26 mouse cellular contexts compared by ENCODE assay signal in genomic region chr16:44035221-44035620, GRCm38 (mm10). TPM values are rescaled to one million over a fixed set of nuclear protein-coding genes. Genes with fewer than 3 reads are reported as not detected.
DNase-seq lines count a peak whose midpoint lies in the region; ATAC-seq and TF ChIP-seq lines count a peak whose summit lies in the region.
"Had no signal": no experiment of that assay in that cellular context is flagged by ENCODE, and none has a peak within 500 bp of the region (broad histone marks: within the 10 kb centered on the region; RNA-seq: fewer than 3 reads in every experiment).

No protein-coding gene starts in this region.

- no peak for TF ChIP-seq POLR2A in thymus, adult 2 months (IDR thresholded peaks at IDR 0.05; ENCODE audit: control insufficient read depth, extremely low read depth, insufficient read depth, low read length, poor library complexity)

- no peaks in the 10 kb centered on the region for H3K9me3 ChIP-seq in embryonic facial prominence, embryonic 11.5 days (replicated peaks; ENCODE audit: control insufficient read depth, low read length)
- no peaks in the 10 kb centered on the region; the same call in 1 of the 2 replicates for H3K9me3 ChIP-seq in embryonic facial prominence, embryonic 10.5 days
- H3K9me3 ChIP-seq: embryonic facial prominence, embryonic 12.5 days; G1E had no signal

- no peak for TF ChIP-seq CTCF in thymus, adult 2 months (IDR thresholded peaks at IDR 0.05; ENCODE audit: borderline replicate concordance, control insufficient read depth, extremely low read depth, insufficient read depth, low read length, poor library complexity)

- no peaks in the 10 kb centered on the region for H3K4me1 ChIP-seq in embryonic facial prominence, embryonic 11.5 days (ENCODE audit: control insufficient read depth, insufficient read depth, low read length)
- H3K4me1 ChIP-seq in embryonic facial prominence, embryonic 10.5 days: peaks cover 6% of the 10 kb centered on the region
- H3K4me1 ChIP-seq in thymus, adult 2 months (replicated peaks; ENCODE audit: control insufficient read depth, insufficient read depth, low read length): no peaks in the 10 kb centered on the region
- H3K4me1 ChIP-seq: embryonic facial prominence, embryonic 12.5 days; forebrain, embryonic 12.5 days had no signal

- H3K27ac ChIP-seq in embryonic facial prominence, embryonic 11.5 days (replicated peaks; ENCODE audit: low read depth, low read length): no peak overlapping the region; the same call in 1 of the 2 replicates
- H3K27ac ChIP-seq in embryonic facial prominence, embryonic 10.5 days (replicated peaks): no peak overlapping the region
- H3K27ac ChIP-seq in thymus, adult 2 months (ENCODE audit: control insufficient read depth, insufficient read depth, low read length): no peak overlapping the region
- H3K27ac ChIP-seq: embryonic facial prominence, embryonic 12.5 days; forebrain, embryonic 12.5 days had no signal

- no peak overlapping the region for H3K4me2 ChIP-seq in embryonic facial prominence, embryonic 11.5 days (ENCODE audit: low read depth, low read length)
- H3K4me2 ChIP-seq: embryonic facial prominence, embryonic 12.5 days; forebrain, embryonic 12.5 days had no signal

- ATAC-seq in embryonic facial prominence, embryonic 11.5 days (replicated peaks; ENCODE audit: insufficient number of reproducible peaks, low FRiP score, low TSS enrichment, low read depth): no peak
- ATAC-seq: activated CD4-positive, CD25-positive, alpha-beta regulatory T cell, adult 4 months; CD4-positive, CD25-positive, alpha-beta regulatory T cell, adult 4 months; forebrain, embryonic 14.5 days; forebrain, embryonic 16.5 days; Patski had no signal

- H3K27me3 ChIP-seq in embryonic facial prominence, embryonic 11.5 days (ENCODE audit: control insufficient read depth, insufficient read depth, low read length): no peaks in the 10 kb centered on the region
- no peaks in the 10 kb centered on the region for H3K27me3 ChIP-seq in embryonic facial prominence, embryonic 10.5 days (replicated peaks; ENCODE audit: low read depth, poor library complexity, severe bottlenecking)
- H3K27me3 ChIP-seq in thymus, adult 2 months (ENCODE audit: control insufficient read depth, insufficient read depth, low read length): no peaks in the 10 kb centered on the region
- H3K27me3 ChIP-seq: CH12.LX; embryonic facial prominence, embryonic 12.5 days; forebrain, embryonic 12.5 days; Patski had no signal

- WGBS in embryonic facial prominence, embryonic 11.5 days: 75% methylated on average over 3 of the region's 3 CpGs
- 72% methylated on average over 3 of the region's 3 CpGs for WGBS in embryonic facial prominence, embryonic 10.5 days
- 60% methylated on average over 3 of the region's 3 CpGs for WGBS in thymus, adult 2 months

- H3K36me3 ChIP-seq in embryonic facial prominence, embryonic 11.5 days (replicated peaks; ENCODE audit: control insufficient read depth, insufficient read depth, low read depth, low read length): no peaks in the 10 kb centered on the region; the same call in 1 of the 2 replicates
- H3K36me3 ChIP-seq in embryonic facial prominence, embryonic 10.5 days (replicated peaks): no peaks in the 10 kb centered on the region
- H3K36me3 ChIP-seq in thymus, adult 2 months (ENCODE audit: control insufficient read depth, insufficient read depth, low read length): no peaks in the 10 kb centered on the region
- H3K36me3 ChIP-seq: embryonic facial prominence, embryonic 12.5 days; forebrain, embryonic 12.5 days; G1E had no signal

- no peak overlapping the region for H3K9ac ChIP-seq in embryonic facial prominence, embryonic 11.5 days (replicated peaks; ENCODE audit: low read length)
- H3K9ac ChIP-seq: embryonic facial prominence, embryonic 12.5 days; forebrain, embryonic 12.5 days had no signal

- no peak overlapping the region for H3K4me3 ChIP-seq in embryonic facial prominence, embryonic 11.5 days (ENCODE audit: low read depth, low read length)
- no peak overlapping the region for H3K4me3 ChIP-seq in embryonic facial prominence, embryonic 10.5 days
- no peak overlapping the region for H3K4me3 ChIP-seq in thymus, adult 2 months (ENCODE audit: control insufficient read depth, insufficient read depth, low read length)
- H3K4me3 ChIP-seq: embryonic facial prominence, embryonic 12.5 days; forebrain, embryonic 12.5 days had no signal

- peak; percentile 8 for DNase-seq in embryonic facial prominence, embryonic 11.5 days (ENCODE audit: low spot score)
- DNase-seq in embryonic facial prominence, embryonic 10.5 days (ENCODE audit: low spot score): no peak
- peak; percentile 60 for DNase-seq in heart, adult 11 months
- DNase-seq in heart, adult 18-20 months: no peak
- peak; percentile 10 for DNase-seq in thymus, postnatal 0 days (ENCODE audit: low spot score)
- DNase-seq in thymus, adult 2 months: no peak
- peak; percentile 25 for DNase-seq in thymus, postnatal 4 days
- no peak for DNase-seq in thymus, adult 18-20 months
- DNase-seq: adrenal gland, adult 8-10 months; adrenal gland, postnatal 14 days; adrenal gland, postnatal 36 days; B cell, adult 2 months; cerebellum, adult 11-12 months; cerebellum, adult 2 months; cerebellum, adult 9-10 months; cerebellum, postnatal 10 days; cerebellum, postnatal 25 days had no signal

RNA-seq across cellular contexts. Expression of gene Gramd1c, which starts 27.9 kb away (rescaled TPM):
- polyA plus RNA-seq in embryonic facial prominence, embryonic 11.5 days (2014; fragmentation: Nextera tagmentation; extraction: Ambion mirVana): 4.9 and 5.0 TPM in 2 replicates
- polyA plus RNA-seq in embryonic facial prominence, embryonic 10.5 days (2016; fragmentation: Nextera tagmentation; extraction: Ambion mirVana): 3.3 and 3.8 TPM in 2 replicates
- total RNA-seq in heart, adult 18-20 months (2021): under 1 TPM; 0.30 to 0.69 TPM
- polyA plus RNA-seq in thymus, postnatal 0 days (2015; fragmentation: Nextera tagmentation; extraction: Ambion mirVana): 2.7 and 3.2 TPM in 2 replicates
- polyA plus RNA-seq in thymus, adult 2 months (2012; rRNA removed): 0.38 and 0.62 TPM in 2 replicates

RNA-seq across cellular contexts. Expression of gene Zdhhc23, which starts 55.6 kb away (rescaled TPM):
- 0.33 and 0.38 TPM in 2 replicates for polyA plus RNA-seq in embryonic facial prominence, embryonic 11.5 days (2014; fragmentation: Nextera tagmentation; extraction: Ambion mirVana)
- polyA plus RNA-seq in embryonic facial prominence, embryonic 10.5 days (2016; fragmentation: Nextera tagmentation; extraction: Ambion mirVana): 0.50 and 0.59 TPM in 2 replicates
- total RNA-seq in heart, adult 18-20 months (2021): under 1 TPM; 0.27 to 0.95 TPM
- 1.7 and 2.8 TPM in 2 replicates for polyA plus RNA-seq in thymus, postnatal 0 days (2015; fragmentation: Nextera tagmentation; extraction: Ambion mirVana)
- polyA plus RNA-seq in thymus, adult 2 months (2012; rRNA removed): 1.9 and 2.8 TPM in 2 replicates

Comparison
In these comparisons a context has a peak if more than half of its experiments do, and no peak if none do; other contexts are left out.
1. DNase-seq: peak in embryonic facial prominence, embryonic 11.5 days (single experiment), heart, adult 11 months (single experiment), thymus, postnatal 0 days (single experiment) and thymus, postnatal 4 days (single experiment); none in embryonic facial prominence, embryonic 10.5 days (single experiment), heart, adult 18-20 months (0 of 2), thymus, adult 2 months (single experiment) and thymus, adult 18-20 months (0 of 2).